Mouse (Mus musculus) intestine, embryonic 16.5 days (tissue): ENCODE results near the gene Cdh13. TPM values are rescaled to one million over a fixed set of nuclear protein-coding genes. Genes with fewer than 3 reads are reported as not detected.

Source experiments
- ATAC-seq: fragments of 200-750 bp; cut with Nextera tagmentation; 2 replicates; pipeline ENCODE4 v1.8.0; 2017; ENCODE audit warnings: moderate TSS enrichment, moderate library complexity
- H3K27ac ChIP-seq: fragments of 300-500 bp; sonication (generic); 2 replicates; pipeline ENCODE4 v1.5.1; 2014; ENCODE audit warnings: mild to moderate bottlenecking, low read length
- H3K27me3 ChIP-seq: fragments of 300-500 bp; sonication (generic); replicated peaks from 2 replicates; pipeline ENCODE4 v1.6.1; 2014; ENCODE audit warnings: low read length, control low read depth, mixed read lengths; ENCODE audit not compliant: control insufficient read depth, insufficient read depth
- H3K36me3 ChIP-seq: fragments of 300-500 bp; sonication (generic); 2 replicates; pipeline ENCODE4 v1.6.1; 2014; ENCODE audit warnings: low read length, control low read depth; ENCODE audit not compliant: control insufficient read depth, insufficient read depth
- H3K4me1 ChIP-seq: fragments of 300-500 bp; sonication (generic); 2 replicates; pipeline ENCODE4 v1.6.1; 2014; ENCODE audit warnings: low read length, control low read depth, mixed read lengths; ENCODE audit not compliant: control insufficient read depth, insufficient read depth
- H3K4me2 ChIP-seq: fragments of 300-500 bp; sonication (generic); 2 replicates; pipeline ENCODE4 v1.6.1; 2014; ENCODE audit warnings: low read depth, low read length, control low read depth
- H3K4me3 ChIP-seq: fragments of 300-500 bp; sonication (generic); 2 replicates; pipeline ENCODE4 v1.5.1; 2014; ENCODE audit warnings: mild to moderate bottlenecking, low read length
- H3K9ac ChIP-seq: fragments of 300-500 bp; sonication (generic); 2 replicates; pipeline ENCODE4 v1.6.1; 2014; ENCODE audit warnings: low read depth, low read length
- H3K9me3 ChIP-seq: fragments of 300-500 bp; sonication (generic); 2 replicates; pipeline ENCODE4 v1.6.1; 2016; ENCODE audit warnings: low read length, control low read depth; ENCODE audit not compliant: control insufficient read depth
- WGBS: fragments of 180-500 bp; shearing (Covaris S2); extraction: QIAGEN DNeasy Blood & Tissue Kit; methylation state at CpG from one replicate; pipeline ENCODE4 v1.1.7; 2014; 5-methylcytosine and 5-hydroxymethylcytosine counted together
- polyA plus RNA-seq: library from polyadenylated mRNA; unstranded; fragments of >200 nt; fragmentation: Nextera tagmentation; extraction: Ambion mirVana; gene quantifications from 2 replicates; pipeline ENCODE4 v1.2.1, GENCODE M21; 2015

Cdh13 gene
- polyA plus RNA-seq, result 6.5 and 7.5 TPM in 2 replicates

GRCm38 (mm10) chr8:118283600-118284111 lies at the start of gene Cdh13:
Cdh13 (plus strand) TSS chr8:118283733.
- Histone ChIP-seq H3K27me3 (no peaks in the 10 kb centered on the region), H3K9me3 (no peaks in the 10 kb centered on the region), H3K4me3 (peak within 1 kb of the TSS; percentile 53), H3K36me3 (no peaks in the 10 kb centered on the region), H3K4me1 (peaks cover 8% of the 10 kb centered on the region), H3K27ac (no peak within 1 kb of the TSS), H3K9ac (peak within 1 kb of the TSS; percentile 68), H3K4me2 (peak within 1 kb of the TSS; percentile 90)
- under 1% methylated on average over 33 of the region's 33 CpGs for WGBS
- ATAC-seq, result peak; percentile 42; the same call in 1 of the 2 replicates

- H3K9ac ChIP-seq, result no peak overlapping the region
- ATAC-seq, result no peak
- H3K27ac ChIP-seq, result no peak overlapping the region
- no peaks in the 10 kb centered on the region for H3K4me1 ChIP-seq
- no peak overlapping the region for H3K4me3 ChIP-seq
- no peaks in the 10 kb centered on the region for H3K36me3 ChIP-seq
- H3K9me3 ChIP-seq, result no peaks in the 10 kb centered on the region
- WGBS, result 83% methylated on average over 7 of the region's 7 CpGs
- H3K4me2 ChIP-seq, result no peak overlapping the region
- no peaks in the 10 kb centered on the region for H3K27me3 ChIP-seq
Measured at GRCm38 (mm10) chr8:118235626-118236025, 47.9 kb upstream of the Cdh13 start.

- no peaks in the 10 kb centered on the region for H3K36me3 ChIP-seq
- H3K9ac ChIP-seq, result no peak overlapping the region
- H3K4me3 ChIP-seq, result no peak overlapping the region
- H3K4me1 ChIP-seq, result no peaks in the 10 kb centered on the region
- no peaks in the 10 kb centered on the region for H3K9me3 ChIP-seq
- ATAC-seq, result no peak
- no peak overlapping the region for H3K4me2 ChIP-seq
- WGBS, result 65% methylated on average over 11 of the region's 11 CpGs
- H3K27me3 ChIP-seq, result no peaks in the 10 kb centered on the region
- H3K27ac ChIP-seq, result no peak overlapping the region
Measured at GRCm38 (mm10) chr8:118237150-118237620, 46.3 kb upstream of the Cdh13 start.

- 77% methylated on average over 5 of the region's 5 CpGs for WGBS
- Histone ChIP-seq H3K4me3 (no peak overlapping the region), H3K36me3 (no peaks in the 10 kb centered on the region), H3K27me3 (no peaks in the 10 kb centered on the region), H3K9ac (no peak overlapping the region), H3K4me1 (no peaks in the 10 kb centered on the region), H3K4me2 (no peak overlapping the region), H3K27ac (no peak overlapping the region), H3K9me3 (no peaks in the 10 kb centered on the region)
- no peak for ATAC-seq
Measured at GRCm38 (mm10) chr8:118238156-118238555, 45.4 kb upstream of the Cdh13 start.

- no peak for ATAC-seq
- Histone ChIP-seq H3K9ac (no peak overlapping the region), H3K27ac (no peak overlapping the region), H3K36me3 (no peaks in the 10 kb centered on the region), H3K9me3 (no peaks in the 10 kb centered on the region), H3K4me1 (no peaks in the 10 kb centered on the region), H3K27me3 (no peaks in the 10 kb centered on the region), H3K4me3 (no peak overlapping the region), H3K4me2 (no peak overlapping the region)
- 61% methylated on average over 1 of the region's 1 CpGs for WGBS
Measured at GRCm38 (mm10) chr8:118239186-118239585, 44.3 kb upstream of the Cdh13 start.

- Histone ChIP-seq H3K27me3 (no peaks in the 10 kb centered on the region), H3K27ac (no peak overlapping the region), H3K9ac (no peak overlapping the region), H3K4me1 (no peaks in the 10 kb centered on the region), H3K4me2 (no peak overlapping the region), H3K36me3 (no peaks in the 10 kb centered on the region), H3K4me3 (no peak overlapping the region), H3K9me3 (no peaks in the 10 kb centered on the region)
- ATAC-seq, result no peak
- 74% methylated on average over 5 of the region's 5 CpGs for WGBS
Measured at GRCm38 (mm10) chr8:118249319-118249718, 34.2 kb upstream of the Cdh13 start.

GRCm38 (mm10) chr8:118249923-118250322 lies 33.6 kb upstream of the Cdh13 start:
- H3K27me3 ChIP-seq, result no peaks in the 10 kb centered on the region
- WGBS, result 83% methylated on average over 7 of the region's 7 CpGs
- no peak for ATAC-seq

GRCm38 (mm10) chr8:118263117-118263516 lies 20.4 kb upstream of the Cdh13 start:
- no peak overlapping the region for H3K4me3 ChIP-seq
- H3K36me3 ChIP-seq, result no peaks in the 10 kb centered on the region
- no peaks in the 10 kb centered on the region for H3K27me3 ChIP-seq
- no peaks in the 10 kb centered on the region for H3K4me1 ChIP-seq
- 60% methylated on average over 4 of the region's 4 CpGs for WGBS
- H3K4me2 ChIP-seq, result no peak overlapping the region
- ATAC-seq, result no peak
- H3K9ac ChIP-seq, result no peak overlapping the region
- H3K27ac ChIP-seq, result no peak overlapping the region
- no peaks in the 10 kb centered on the region for H3K9me3 ChIP-seq

More at GRCm38 (mm10) chr8:118249923-118250322, 33.6 kb upstream of the Cdh13 start:
- no peak overlapping the region for H3K27ac ChIP-seq
- H3K4me3 ChIP-seq, result no peak overlapping the region
- H3K4me2 ChIP-seq, result no peak overlapping the region
- H3K9me3 ChIP-seq, result no peaks in the 10 kb centered on the region
- no peaks in the 10 kb centered on the region for H3K36me3 ChIP-seq
- H3K9ac ChIP-seq, result no peak overlapping the region
- H3K4me1 ChIP-seq, result no peaks in the 10 kb centered on the region

- Histone ChIP-seq H3K27me3 (no peaks in the 10 kb centered on the region), H3K9me3 (no peaks in the 10 kb centered on the region), H3K4me1 (0 out of 2 replicates have a peak, but pooled peaks cover 5% of the 10 kb centered on the region), H3K9ac (no peak overlapping the region), H3K36me3 (no peaks in the 10 kb centered on the region), H3K27ac (no peak overlapping the region), H3K4me3 (no peak overlapping the region), H3K4me2 (no peak overlapping the region)
- 33% methylated on average over 7 of the region's 7 CpGs for WGBS
- ATAC-seq, result peak; percentile 44; the same call in 1 of the 2 replicates
Measured at GRCm38 (mm10) chr8:118270751-118271402, 12.7 kb upstream of the Cdh13 start.
